Mouse (Mus musculus) R1 (cell line): Measurements from ENCODE around the gene Gm20219.

Experiments
- DNase-seq: peaks from one replicate; pipeline ENCODE4 v3.0.0-alpha.2; 2018; ENCODE audit warnings: low read depth, low spot score

Gene Gm20219

GRCm38 (mm10) chr17:56552781-56553363 is 1.3 kb downstream of the Gm20219 start:
- peak; percentile 90 for DNase-seq

- DNase-seq, result no peak
These were observed 2.2 kb downstream of the Gm20219 start for GRCm38 (mm10) chr17:56551841-56552581.

GRCm38 (mm10) chr17:56550784-56551475 is 3.3 kb downstream of the Gm20219 start:
- no peak for DNase-seq

GRCm38 (mm10) chr17:56548605-56549105 is 5.5 kb downstream of the Gm20219 start:
- no peak for DNase-seq

- DNase-seq, result peak; percentile 42
These were observed 6.2 kb downstream of the Gm20219 start for GRCm38 (mm10) chr17:56547846-56548604.

- peak; percentile 37 for DNase-seq
These were observed 6.9 kb downstream of the Gm20219 start for GRCm38 (mm10) chr17:56547116-56547845.

- DNase-seq, result no peak
These were observed 7.6 kb downstream of the Gm20219 start for GRCm38 (mm10) chr17:56546576-56546975.

- no peak for DNase-seq
These were observed 8.2 kb downstream of the Gm20219 start for GRCm38 (mm10) chr17:56545945-56546344.

- DNase-seq, result no peak
These were observed 9.3 kb downstream of the Gm20219 start for GRCm38 (mm10) chr17:56544699-56545387.

GRCm38 (mm10) chr17:56543684-56544224 is 10.4 kb downstream of the Gm20219 start:
- DNase-seq, result no peak

- no peak for DNase-seq
These were observed 11.5 kb downstream of the Gm20219 start for GRCm38 (mm10) chr17:56542736-56543135.

GRCm38 (mm10) chr17:56540562-56540975 is 13.6 kb downstream of the Gm20219 start:
- peak; percentile 92 for DNase-seq

- no peak for DNase-seq
These were observed 16.3 kb downstream of the Gm20219 start for GRCm38 (mm10) chr17:56537912-56538311.

GRCm38 (mm10) chr17:56536874-56537273 is 17.3 kb downstream of the Gm20219 start:
- DNase-seq, result no peak

- DNase-seq, result no peak
These were observed 18.0 kb downstream of the Gm20219 start for GRCm38 (mm10) chr17:56536192-56536591.

- no peak for DNase-seq
These were observed 29.2 kb downstream of the Gm20219 start for GRCm38 (mm10) chr17:56524943-56525342.

GRCm38 (mm10) chr17:56522744-56523143 is 31.4 kb downstream of the Gm20219 start:
- DNase-seq, result no peak

- DNase-seq, result no peak
These were observed 38.3 kb downstream of the Gm20219 start for GRCm38 (mm10) chr17:56515690-56516410.

- DNase-seq, result no peak
These were observed 39.3 kb downstream of the Gm20219 start for GRCm38 (mm10) chr17:56514916-56515315.
